Mouse (Mus musculus) neutrophil, adult 59 days (primary cell): ENCODE measurements around the gene Rufy1. TPM values are rescaled to one million over a fixed set of nuclear protein-coding genes. Genes with fewer than 3 reads are reported as not detected.

ENCODE experiments used
- total RNA-seq, 2 experiments: library from RNA; stranded (reverse); gene quantifications; 1 replicate in 1 of 2; 2 replicates in 1 of 2; pipeline ENCODE4 v1.2.4; 2023

Gene Rufy1
- 10 to 100 TPM; 24.2 to 32.0 TPM for total RNA-seq

GRCm38 (mm10) chr11:50430277-50431133 lies at the start of gene Rufy1:
Gene Rufy1 (minus strand): TSS chr11:50431125.

GRCm38 (mm10) chr11:50376911-50377891 lies 53.7 kb downstream of the Rufy1 start, which contains the start of gene Hnrnph1:
Gene Hnrnph1 (plus strand): TSS chr11:50376990.

GRCm38 (mm10) chr11:50354162-50354561 lies 76.8 kb downstream of the Rufy1 start, which contains the start of gene Cby3:
Gene Cby3 (plus strand): TSS chr11:50354462.

Other genes with a start within 250 kb of the Rufy1 start
- gene Sqstm1, start 220.3 kb downstream of the Rufy1 start, total RNA-seq = 100 to 1,000 TPM; 315 to 336 TPM
- gene Mgat4b, start 220.2 kb downstream of the Rufy1 start, total RNA-seq = 10 to 100 TPM; 14.0 to 20.4 TPM
- gene Ltc4s, start 192.5 kb downstream of the Rufy1 start, total RNA-seq = 1 to 10 TPM in 1 of 2 experiments, under 1 TPM in 1; 0.71 to 1.6 TPM
- 10 to 100 TPM; 46.0 to 48.1 TPM for gene Maml1, start 138.8 kb downstream of the Rufy1 start, total RNA-seq
- 100 to 1,000 TPM; 152 to 185 TPM for gene Canx, start 105.5 kb downstream of the Rufy1 start, total RNA-seq
- gene Cby3, start 76.7 kb downstream of the Rufy1 start, total RNA-seq = not detected
- 100 to 1,000 TPM; 424 to 460 TPM for gene Hnrnph1, start 54.1 kb downstream of the Rufy1 start, total RNA-seq
- under 1 TPM; 0.64 to 0.99 TPM for gene Adamts2, start 171.0 kb upstream of the Rufy1 start, total RNA-seq